Mouse (Mus musculus): ENCODE measurements around the gene Gse1. TPM values are rescaled to one million over a fixed set of nuclear protein-coding genes. Genes with fewer than 3 reads are reported as not detected.

Gse1 gene
- total RNA-seq, 2 experiments from 2014 or later, result 21.2 to 26.6 TPM

- DNase-seq, result no peak
- intact Hi-C loops (cut with DNase I), result no loop called here
Measured at GRCm38 (mm10) chr8:120549922-120550321, 321.7 kb downstream of the Gse1 start.

- no peak for DNase-seq
- intact Hi-C loops (cut with DNase I), result no loop called here
Measured at GRCm38 (mm10) chr8:120550430-120550829, 322.2 kb downstream of the Gse1 start.

GRCm38 (mm10) chr8:120550937-120551676 is 322.9 kb downstream of the Gse1 start:
- no peak for DNase-seq

GRCm38 (mm10) chr8:120551677-120551980 is 323.4 kb downstream of the Gse1 start:
- intact Hi-C loops (cut with DNase I), result no loop called here

More at GRCm38 (mm10) chr8:120550937-120551676, 322.9 kb downstream of the Gse1 start:
- intact Hi-C loops (cut with DNase I), result no loop called here

GRCm38 (mm10) chr8:120552509-120552908 is 324.3 kb downstream of the Gse1 start:
- no peak for DNase-seq
- intact Hi-C loops (cut with DNase I), result no loop called here

More at GRCm38 (mm10) chr8:120551677-120551980, 323.4 kb downstream of the Gse1 start:
- DNase-seq, result no peak

GRCm38 (mm10) chr8:120553441-120554123 is 325.3 kb downstream of the Gse1 start:
- intact Hi-C loops (cut with DNase I), result no loop called here
- DNase-seq, result no peak

GRCm38 (mm10) chr8:120554466-120555039 is 326.3 kb downstream of the Gse1 start:
- intact Hi-C loops (cut with DNase I), result no loop called here
- DNase-seq, result no peak

- intact Hi-C loops (cut with DNase I), result no loop called here
- DNase-seq, result no peak
Measured at GRCm38 (mm10) chr8:120556198-120556892, 328.1 kb downstream of the Gse1 start.

- intact Hi-C loops (cut with DNase I), result no loop called here
- DNase-seq, result no peak
Measured at GRCm38 (mm10) chr8:120557170-120557965, 329.1 kb downstream of the Gse1 start.

- intact Hi-C loops (cut with DNase I), result no loop called here
- DNase-seq, result no peak
Measured at GRCm38 (mm10) chr8:120558162-120558561, 329.9 kb downstream of the Gse1 start.

GRCm38 (mm10) chr8:120559654-120560053 is 331.4 kb downstream of the Gse1 start:
- DNase-seq, result no peak
- intact Hi-C loops (cut with DNase I), result no loop called here

GRCm38 (mm10) chr8:120560535-120560934 is 332.3 kb downstream of the Gse1 start:
- no peak for DNase-seq
- intact Hi-C loops (cut with DNase I), result no loop called here

- no peak for DNase-seq
- intact Hi-C loops (cut with DNase I), result loop anchor here (2.0 kb wide), 1 partner anchor 21 kb away; no protein-coding TSS in a partner anchor
Measured at GRCm38 (mm10) chr8:120561539-120562435, 333.5 kb downstream of the Gse1 start.

- intact Hi-C loops (cut with DNase I), result loop anchor here (2.0 kb wide), 1 partner anchor 22 kb away; no protein-coding TSS in a partner anchor
- DNase-seq, result no peak
Measured at GRCm38 (mm10) chr8:120562680-120563347, 334.6 kb downstream of the Gse1 start.

GRCm38 (mm10) chr8:120563348-120563724 is 335.1 kb downstream of the Gse1 start:
- intact Hi-C loops (cut with DNase I), result loop anchor here (2.0 kb wide), 1 partner anchor 23 kb away; no protein-coding TSS in a partner anchor
- DNase-seq, result no peak

- peak; percentile 89 to 90 for DNase-seq
- intact Hi-C loops (cut with DNase I), result loop anchor here (2.0 kb wide), 1 partner anchor 23 kb away; no protein-coding TSS in a partner anchor
Measured at GRCm38 (mm10) chr8:120563851-120564837, 335.9 kb downstream of the Gse1 start.

- intact Hi-C loops (cut with DNase I), result no loop called here
- DNase-seq, result no peak
Measured at GRCm38 (mm10) chr8:120565151-120565711, 337.0 kb downstream of the Gse1 start.
